Mouse (Mus musculus): ENCODE results near the gene Hist1h2bh. TPM values are rescaled to one million over a fixed set of nuclear protein-coding genes. Genes with fewer than 3 reads are reported as not detected.
A peak's percentile ranks its signal among the peaks of the same experiment; 100 is the strongest.
"Not testable (repeated sequence)": the region's sequence is repeated elsewhere in the genome, so short reads cannot be mapped to it uniquely, and the experiment has no call there.

The Hist1h2bh gene
- polyA plus RNA-seq, 2 experiments: 1.4 to 6.7 TPM

DNA sequence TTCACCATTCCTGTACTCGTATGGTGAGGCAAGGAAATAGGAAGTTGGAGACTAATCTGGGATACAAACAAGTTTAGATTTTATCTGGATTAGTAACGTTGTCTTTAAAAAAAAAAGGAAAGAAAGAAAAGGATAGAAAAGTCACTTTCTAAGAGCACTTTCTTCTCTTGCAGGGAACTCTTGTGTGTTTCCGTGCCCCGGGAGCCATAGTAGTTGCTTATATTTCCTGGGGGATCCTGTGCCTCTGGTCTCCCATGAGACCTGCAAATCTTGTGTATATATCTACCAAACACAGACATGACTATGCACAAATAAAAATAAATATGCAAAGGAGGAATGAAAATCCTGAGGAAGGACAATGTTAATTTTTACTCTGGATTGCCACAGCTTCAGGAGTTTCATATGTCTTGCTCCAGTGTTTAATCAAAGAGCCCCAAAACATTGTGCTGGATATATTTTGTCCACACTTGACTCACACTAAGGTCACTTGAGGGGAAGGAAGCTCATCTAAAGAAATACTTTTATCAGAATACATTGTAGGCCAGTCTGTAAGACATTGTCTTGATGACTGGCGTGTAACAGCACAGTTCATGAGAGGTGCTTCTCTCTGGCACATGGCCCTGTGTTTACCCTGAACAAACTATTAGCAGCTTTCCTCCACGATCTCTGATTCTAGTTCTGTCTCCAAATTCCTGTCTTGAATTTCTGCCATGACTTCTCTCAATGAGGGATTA, 33.9 kb upstream of the Hist1h2bh start:
- peak overlapping the region; percentile 96 for H3K4me2 ChIP-seq (ENCODE audit: low read depth)
- WGBS (ENCODE audit: insufficient replicate concordance): 35% methylated on average over 6 of the region's 6 CpGs
- peak overlapping the region; percentile 65 to 69 for H3K4me3 ChIP-seq (ENCODE audit: insufficient read depth in 1 of 2, low read depth in 2 of 2, low read length in 2 of 2)
- ATAC-seq (ENCODE audit: insufficient read depth) (no peak), DNase-seq (ENCODE audit: low read depth in 3 of 3, low spot score in 3 of 3) (no peak)
- H3K27ac ChIP-seq: peak overlapping the region; percentile 98
- no peaks in the 10 kb centered on the region for H3K36me3 ChIP-seq (replicated peaks; ENCODE audit: control insufficient read depth, insufficient read depth, low read depth)
- no peaks in the 10 kb centered on the region for H3K27me3 ChIP-seq (ENCODE audit: control insufficient read depth, insufficient read depth, low read length)
- H3K9me3 ChIP-seq (ENCODE audit: control insufficient read depth, low read length): no peaks in the 10 kb centered on the region
- H3K4me1 ChIP-seq (replicated peaks; ENCODE audit: control insufficient read depth in 2 of 2, insufficient read depth in 2 of 2, low read length in 1 of 2): peaks cover 18 to 21% of the 10 kb centered on the region in 2 experiments
- TF ChIP-seq EP300 (IDR thresholded peaks at IDR 0.05; ENCODE audit: low read depth): no peak
- TF ChIP-seq CTCF (IDR thresholded peaks at IDR 0.05; ENCODE audit: low read depth): no peak
- H3K9ac ChIP-seq (replicated peaks): peak overlapping the region; percentile 99

DNA sequence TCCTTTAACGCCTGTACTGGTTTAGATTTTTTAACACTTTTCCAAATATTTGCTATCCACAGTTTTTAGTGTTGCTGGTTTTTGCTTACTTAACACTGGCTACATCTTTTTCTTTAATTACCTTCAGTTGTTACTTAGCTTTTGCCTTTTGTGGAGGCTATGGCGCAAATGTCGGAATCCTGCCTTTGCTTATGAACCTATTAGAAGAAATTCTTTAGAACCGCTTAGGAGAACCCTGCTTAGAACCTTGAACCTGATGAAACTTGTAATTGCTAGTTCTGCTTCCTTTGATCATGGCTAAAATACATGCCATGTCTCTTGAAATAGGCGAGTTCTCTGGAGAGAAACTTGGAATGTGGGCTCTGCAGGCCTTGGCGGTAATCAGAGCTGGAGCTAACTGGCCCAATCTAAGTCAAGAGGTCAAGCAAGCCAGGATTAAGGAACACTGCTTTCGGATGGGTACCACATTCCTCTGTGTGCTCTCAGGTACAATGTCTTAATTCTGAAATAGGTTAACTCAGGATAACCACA, 33.2 kb upstream of the Hist1h2bh start:
- H3K4me2 ChIP-seq (ENCODE audit: low read depth): peak overlapping the region; percentile 96
- DNase-seq (ENCODE audit: low read depth in 3 of 3, low spot score in 3 of 3) (no peak), ATAC-seq (ENCODE audit: insufficient read depth) (no peak)
- peak overlapping the region; percentile 98 for H3K27ac ChIP-seq
- TF ChIP-seq EP300 (IDR thresholded peaks at IDR 0.05; ENCODE audit: low read depth) (no peak; the same call in 1 of the 2 replicates), CTCF (IDR thresholded peaks at IDR 0.05; ENCODE audit: low read depth) (no peak)
- WGBS (ENCODE audit: insufficient replicate concordance): 4% methylated on average over 7 of the region's 7 CpGs
- H3K36me3 ChIP-seq (replicated peaks; ENCODE audit: control insufficient read depth, insufficient read depth, low read depth): no peaks in the 10 kb centered on the region
- H3K9ac ChIP-seq (replicated peaks): peak overlapping the region; percentile 99
- no peaks in the 10 kb centered on the region for H3K27me3 ChIP-seq (ENCODE audit: control insufficient read depth, insufficient read depth, low read length)
- peak overlapping the region; percentile 65 to 69 for H3K4me3 ChIP-seq (ENCODE audit: insufficient read depth in 1 of 2, low read depth in 2 of 2, low read length in 2 of 2)
- H3K4me1 ChIP-seq (replicated peaks; ENCODE audit: control insufficient read depth in 2 of 2, insufficient read depth in 2 of 2, low read length in 1 of 2): peaks cover 18% of the 10 kb centered on the region in 2 experiments
- no peaks in the 10 kb centered on the region for H3K9me3 ChIP-seq (ENCODE audit: control insufficient read depth, low read length)

DNA sequence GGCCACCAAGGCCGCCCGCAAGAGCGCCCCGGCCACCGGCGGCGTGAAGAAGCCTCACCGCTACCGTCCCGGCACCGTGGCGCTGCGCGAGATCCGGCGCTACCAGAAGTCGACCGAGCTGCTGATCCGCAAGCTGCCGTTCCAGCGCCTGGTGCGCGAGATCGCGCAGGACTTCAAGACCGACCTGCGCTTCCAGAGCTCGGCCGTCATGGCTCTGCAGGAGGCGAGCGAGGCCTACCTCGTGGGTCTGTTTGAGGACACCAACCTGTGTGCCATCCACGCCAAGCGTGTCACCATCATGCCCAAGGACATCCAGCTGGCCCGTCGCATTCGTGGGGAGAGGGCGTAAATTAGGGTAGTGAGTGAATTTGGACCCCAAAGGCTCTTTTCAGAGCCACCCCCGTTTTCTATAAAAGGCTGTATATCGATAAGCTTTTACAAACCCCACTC, 32.7 kb upstream of the Hist1h2bh start:
- Histone ChIP-seq H3K4me1 (replicated peaks; ENCODE audit: control insufficient read depth in 2 of 2, insufficient read depth in 2 of 2, low read length in 1 of 2) (peaks cover 14 to 17% of the 10 kb centered on the region in 2 experiments; a peak in 3 of 4 replicates), H3K27ac (peak overlapping the region; percentile 98), H3K4me2 (ENCODE audit: low read depth) (peak overlapping the region; percentile 96), H3K9ac (replicated peaks) (peak overlapping the region; percentile 99), H3K4me3 (ENCODE audit: insufficient read depth in 1 of 2, low read depth in 2 of 2, low read length in 2 of 2) (peak overlapping the region; percentile 65 to 69)
- ATAC-seq (ENCODE audit: insufficient read depth); DNase-seq (ENCODE audit: low read depth in 3 of 3, low spot score in 3 of 3); H3K9me3 ChIP-seq (ENCODE audit: control insufficient read depth, low read length); H3K36me3 ChIP-seq (replicated peaks; ENCODE audit: control insufficient read depth, insufficient read depth, low read depth); H3K27me3 ChIP-seq (ENCODE audit: control insufficient read depth, insufficient read depth, low read length): not testable (repeated sequence)
- WGBS (ENCODE audit: insufficient replicate concordance): 0% methylated on average over 15 of the region's 40 CpGs

DNA sequence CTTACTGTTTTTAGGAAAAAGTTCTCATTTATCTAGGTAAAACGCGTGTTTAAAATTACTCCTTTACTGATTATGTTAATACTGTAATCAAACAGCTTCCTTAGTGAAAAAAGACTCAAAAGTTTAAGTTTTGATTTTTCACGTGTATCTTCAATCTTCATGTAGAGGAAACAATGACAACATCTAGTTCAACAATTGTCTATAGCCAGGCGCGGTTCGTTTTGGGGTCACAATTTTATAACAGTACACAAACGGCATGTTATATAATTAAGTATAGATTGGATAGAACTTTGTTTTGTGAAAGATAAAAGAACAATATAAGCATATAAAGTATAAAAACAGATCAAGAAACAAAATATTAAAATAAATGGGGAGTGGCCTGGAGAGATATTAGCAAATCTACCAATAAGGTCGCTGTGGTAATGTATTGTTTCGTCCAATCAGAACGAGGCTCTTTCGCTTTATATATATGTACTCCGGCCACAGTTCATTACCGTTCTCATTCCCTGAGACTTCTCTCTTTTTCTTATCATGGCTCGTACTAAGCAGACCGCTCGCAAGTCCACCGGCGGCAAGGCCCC, 32.2 kb upstream of the Hist1h2bh start, which contains the start of gene Hist1h3d:
Gene Hist1h3d, plus strand, starts transcription at position 493 of the 581 bp plus-strand sequence.
- WGBS (ENCODE audit: insufficient replicate concordance): under 1% methylated on average over 18 of the region's 18 CpGs
- peak within 1 kb of the TSS; percentile 96 for H3K4me2 ChIP-seq (ENCODE audit: low read depth)
- ATAC-seq (ENCODE audit: insufficient read depth) (peak; percentile 26), DNase-seq (ENCODE audit: low read depth in 3 of 3, low spot score in 3 of 3) (peak; percentile 89 to 91 (median 91))
- no peaks in the 10 kb centered on the region for H3K27me3 ChIP-seq (ENCODE audit: control insufficient read depth, insufficient read depth, low read length)
- no peaks in the 10 kb centered on the region for H3K36me3 ChIP-seq (replicated peaks; ENCODE audit: control insufficient read depth, insufficient read depth, low read depth)
- H3K27ac ChIP-seq: peak within 1 kb of the TSS; percentile 98
- no peaks in the 10 kb centered on the region for H3K9me3 ChIP-seq (ENCODE audit: control insufficient read depth, low read length)
- peak within 1 kb of the TSS; percentile 99 for H3K9ac ChIP-seq (replicated peaks)
- no peak for TF ChIP-seq CTCF (IDR thresholded peaks at IDR 0.05; ENCODE audit: low read depth)
- TF ChIP-seq EP300 (IDR thresholded peaks at IDR 0.05; ENCODE audit: low read depth): peak; percentile 68
- peaks cover 12 to 14% of the 10 kb centered on the region in 2 experiments; a peak in 3 of 4 replicates for H3K4me1 ChIP-seq (replicated peaks; ENCODE audit: control insufficient read depth in 2 of 2, insufficient read depth in 2 of 2, low read length in 1 of 2)
- peak within 1 kb of the TSS; percentile 65 to 69 for H3K4me3 ChIP-seq (ENCODE audit: insufficient read depth in 1 of 2, low read depth in 2 of 2, low read length in 2 of 2)

DNA sequence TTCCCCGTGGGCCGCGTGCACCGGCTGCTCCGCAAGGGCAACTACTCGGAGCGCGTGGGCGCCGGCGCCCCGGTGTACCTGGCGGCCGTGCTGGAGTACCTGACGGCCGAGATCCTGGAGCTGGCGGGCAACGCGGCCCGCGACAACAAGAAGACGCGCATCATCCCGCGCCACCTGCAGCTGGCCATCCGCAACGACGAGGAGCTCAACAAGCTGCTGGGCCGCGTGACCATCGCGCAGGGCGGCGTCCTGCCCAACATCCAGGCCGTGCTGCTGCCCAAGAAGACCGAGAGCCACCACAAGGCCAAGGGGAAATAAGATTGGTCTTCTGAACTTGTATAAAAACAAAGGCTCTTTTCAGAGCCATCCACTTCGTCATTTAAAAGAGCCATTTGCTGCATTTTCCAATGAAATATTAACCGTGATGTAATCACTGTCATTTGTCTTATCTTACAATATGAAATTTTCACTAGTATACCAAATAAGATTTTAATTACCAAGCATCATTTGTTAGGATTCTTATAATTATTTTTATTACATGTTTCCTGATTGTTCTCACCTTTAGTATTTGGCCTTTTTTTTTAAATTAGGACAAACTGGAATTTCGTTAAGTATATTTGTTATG, 31.5 kb upstream of the Hist1h2bh start:
- peaks cover 15 to 17% of the 10 kb centered on the region in 2 experiments for H3K4me1 ChIP-seq (replicated peaks; ENCODE audit: control insufficient read depth in 2 of 2, insufficient read depth in 2 of 2, low read length in 1 of 2)
- not testable (repeated sequence) for DNase-seq (ENCODE audit: low read depth in 3 of 3, low spot score in 3 of 3); H3K9me3 ChIP-seq (ENCODE audit: control insufficient read depth, low read length); H3K27me3 ChIP-seq (ENCODE audit: control insufficient read depth, insufficient read depth, low read length); ATAC-seq (ENCODE audit: insufficient read depth); H3K36me3 ChIP-seq (replicated peaks; ENCODE audit: control insufficient read depth, insufficient read depth, low read depth)
- H3K9ac ChIP-seq (replicated peaks): peak overlapping the region; percentile 85
- peak overlapping the region; percentile 96 for H3K4me2 ChIP-seq (ENCODE audit: low read depth)
- 0% methylated on average over 5 of the region's 39 CpGs for WGBS (ENCODE audit: insufficient replicate concordance)
- H3K4me3 ChIP-seq (ENCODE audit: insufficient read depth in 1 of 2, low read depth in 2 of 2, low read length in 2 of 2): peak overlapping the region; percentile 43 to 69
- peak overlapping the region; percentile 98 for H3K27ac ChIP-seq
